ENCODE assay signal across 9 mouse cellular contexts in the genomic region with DNA sequence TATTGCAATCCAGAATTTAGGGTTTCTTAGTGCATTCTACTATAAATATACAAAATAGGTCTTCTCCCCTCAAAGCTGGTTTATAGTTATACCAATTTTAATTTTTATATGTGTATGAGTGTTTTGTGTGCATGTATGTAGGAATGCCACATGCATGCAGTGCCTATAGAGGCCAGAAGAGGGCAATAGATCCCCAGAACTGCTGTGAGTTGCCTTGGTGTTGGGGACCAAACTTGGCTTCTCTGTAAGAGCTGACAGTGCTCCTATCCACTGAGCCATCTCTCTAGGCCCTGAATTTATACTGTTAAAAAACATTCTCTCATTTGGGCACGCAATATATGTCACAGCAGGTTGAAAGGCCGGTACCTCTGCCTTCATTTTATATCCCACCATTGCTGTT. TPM values are rescaled to one million over a fixed set of nuclear protein-coding genes. Genes with fewer than 3 reads are reported as not detected.
A peak's percentile ranks its signal among the peaks of the same experiment; 100 is the strongest.
DNase-seq lines count a peak whose midpoint lies in the region; ATAC-seq lines count a peak whose summit lies in the region.
"Had no signal": no experiment of that assay in that cellular context is flagged by ENCODE, and none has a peak within 500 bp of the region (broad histone marks: within the 10 kb centered on the region; RNA-seq: fewer than 3 reads in every experiment).

No protein-coding gene starts in this region.

- peak; percentile 84 for DNase-seq in forebrain, embryonic 14.5 days (ENCODE audit: low spot score)
- DNase-seq in urinary bladder, postnatal 14 days (ENCODE audit: low spot score) = peak; percentile 76
- DNase-seq in urinary bladder, adult 2 months (ENCODE audit: low spot score) = no peak
- DNase-seq in embryo, embryonic 9.5 days (ENCODE audit: extremely low spot score) = peak; percentile 65
- peak; percentile 74 to 75 for DNase-seq in kidney, postnatal 4 days
- peak; percentile 55 for DNase-seq in lung, postnatal 10 days

- H3K4me1 ChIP-seq in forebrain, embryonic 14.5 days (ENCODE audit: control insufficient read depth, insufficient read depth, low read length) = no peaks in the 10 kb centered on the region
- no peaks in the 10 kb centered on the region for H3K4me1 ChIP-seq in forebrain, embryonic 12.5 days
- peaks cover 4% of the 10 kb centered on the region; the same call in 1 of the 2 replicates for H3K4me1 ChIP-seq in stomach, embryonic 15.5 days

- H3K27me3 ChIP-seq in forebrain, embryonic 14.5 days (replicated peaks; ENCODE audit: control insufficient read depth, insufficient read depth, low read length) = no peaks in the 10 kb centered on the region
- H3K27me3 ChIP-seq in forebrain, embryonic 12.5 days = no peaks in the 10 kb centered on the region
- H3K27me3 ChIP-seq in stomach, embryonic 15.5 days (replicated peaks) = no peaks in the 10 kb centered on the region

- no peak for ATAC-seq in forebrain, embryonic 14.5 days
- no peak for ATAC-seq in forebrain, embryonic 12.5 days (ENCODE audit: low FRiP score)
- peak; percentile 48; the same call in 1 of the 2 replicates for ATAC-seq in stomach, embryonic 15.5 days (ENCODE audit: insufficient read depth, low FRiP score, low read depth)

- WGBS in forebrain, embryonic 14.5 days = 66% methylated on average over 2 of the region's 2 CpGs
- WGBS in forebrain, embryonic 12.5 days = 47% methylated on average over 2 of the region's 2 CpGs
- 37% methylated on average over 2 of the region's 2 CpGs for WGBS in stomach, embryonic 15.5 days

- 0 out of 2 replicates have a peak, but pooled peaks cover 2% of the 10 kb centered on the region for H3K9me3 ChIP-seq in forebrain, embryonic 14.5 days (replicated peaks; ENCODE audit: control insufficient read depth, low read length)
- no peaks in the 10 kb centered on the region for H3K9me3 ChIP-seq in forebrain, embryonic 12.5 days
- H3K9me3 ChIP-seq in stomach, embryonic 15.5 days = no peaks in the 10 kb centered on the region

- no peaks in the 10 kb centered on the region for H3K36me3 ChIP-seq in forebrain, embryonic 14.5 days (ENCODE audit: control insufficient read depth, insufficient read depth, low read length)
- H3K36me3 ChIP-seq in forebrain, embryonic 12.5 days (replicated peaks) = no peaks in the 10 kb centered on the region
- no peaks in the 10 kb centered on the region for H3K36me3 ChIP-seq in stomach, embryonic 15.5 days

- no peak overlapping the region for H3K4me3 ChIP-seq in forebrain, embryonic 14.5 days (ENCODE audit: low read depth, low read length)
- no peak overlapping the region for H3K4me3 ChIP-seq in forebrain, embryonic 12.5 days (replicated peaks)
- no peak overlapping the region for H3K4me3 ChIP-seq in stomach, embryonic 15.5 days (replicated peaks)

- no peak overlapping the region for H3K27ac ChIP-seq in forebrain, embryonic 14.5 days (ENCODE audit: low read depth, low read length)
- H3K27ac ChIP-seq in forebrain, embryonic 12.5 days = no peak overlapping the region
- H3K27ac ChIP-seq in stomach, embryonic 15.5 days = peak overlapping the region; percentile 55

- H3K4me2 ChIP-seq in forebrain, embryonic 14.5 days (ENCODE audit: low read length) = no peak overlapping the region
- H3K4me2 ChIP-seq in forebrain, embryonic 12.5 days = no peak overlapping the region
- H3K4me2 ChIP-seq in stomach, embryonic 15.5 days = no peak overlapping the region

- H3K9ac ChIP-seq in forebrain, embryonic 14.5 days (ENCODE audit: low read length) = no peak overlapping the region
- no peak overlapping the region for H3K9ac ChIP-seq in forebrain, embryonic 12.5 days
- H3K9ac ChIP-seq in stomach, embryonic 15.5 days = no peak overlapping the region

RNA-seq across cellular contexts. Expression of gene Sdr42e1, which starts 27.5 kb away (rescaled TPM):
- polyA plus RNA-seq in forebrain, embryonic 14.5 days (2014; fragmentation: Nextera tagmentation; extraction: Ambion mirVana) = 0.48 and 0.75 TPM in 2 replicates
- polyA plus RNA-seq in forebrain, embryonic 12.5 days (2016; fragmentation: Nextera tagmentation; extraction: Ambion mirVana) = 0.50 and 0.69 TPM in 2 replicates
- polyA plus RNA-seq in urinary bladder, adult 2 months (2012; rRNA removed) = 58.3 and 71.6 TPM in 2 replicates
- 7.2 TPM in 2 replicates for polyA plus RNA-seq in stomach, embryonic 15.5 days (2015; fragmentation: Nextera tagmentation; extraction: Ambion mirVana)

RNA-seq across cellular contexts. Expression of gene Hsd17b2, which starts 55.7 kb away (rescaled TPM):
- polyA plus RNA-seq in forebrain, embryonic 14.5 days (2014; fragmentation: Nextera tagmentation; extraction: Ambion mirVana) = not detected in 2 replicates
- polyA plus RNA-seq in forebrain, embryonic 12.5 days (2016; fragmentation: Nextera tagmentation; extraction: Ambion mirVana) = not detected in 2 replicates
- 27.4 and 41.2 TPM in 2 replicates for polyA plus RNA-seq in urinary bladder, adult 2 months (2012; rRNA removed)
- 21.5 and 23.7 TPM in 2 replicates for polyA plus RNA-seq in stomach, embryonic 15.5 days (2015; fragmentation: Nextera tagmentation; extraction: Ambion mirVana)
- polyA plus RNA-seq: lung, embryonic 16.5 days had no signal

Comparison
In these comparisons a context has a peak if more than half of its experiments do, and no peak if none do; other contexts are left out.
1. RNA of gene Hsd17b2, which starts 55.7 kb away (polyA plus RNA-seq): 27.4 to 41.2 TPM in urinary bladder, adult 2 months and 21.5 to 23.7 TPM in stomach, embryonic 15.5 days; not detected in forebrain, embryonic 14.5 days and not detected in forebrain, embryonic 12.5 days; every median in the first group is over 10 times any median in the second.